Mouse (Mus musculus) frontal cortex, adult (tissue): ENCODE measurements at regions not wholly inside any gene's neighbourhood (a gene's known extent, or its start where the extent isn't known, plus 50 kb on each side); places are given as distances from the start of the nearest gene placed in this dataset.
"Not testable (repeated sequence)": the region's sequence is repeated elsewhere in the genome, so short reads cannot be mapped to it uniquely, and the experiment has no call there.

Experiments
- ATAC-seq: cut with Nextera tagmentation; 2 replicates; pipeline ENCODE4 v1.9.2; 2017; ENCODE audit warnings: mild to moderate bottlenecking, moderate library complexity, mixed read lengths; ENCODE audit not compliant: low TSS enrichment

DNA sequence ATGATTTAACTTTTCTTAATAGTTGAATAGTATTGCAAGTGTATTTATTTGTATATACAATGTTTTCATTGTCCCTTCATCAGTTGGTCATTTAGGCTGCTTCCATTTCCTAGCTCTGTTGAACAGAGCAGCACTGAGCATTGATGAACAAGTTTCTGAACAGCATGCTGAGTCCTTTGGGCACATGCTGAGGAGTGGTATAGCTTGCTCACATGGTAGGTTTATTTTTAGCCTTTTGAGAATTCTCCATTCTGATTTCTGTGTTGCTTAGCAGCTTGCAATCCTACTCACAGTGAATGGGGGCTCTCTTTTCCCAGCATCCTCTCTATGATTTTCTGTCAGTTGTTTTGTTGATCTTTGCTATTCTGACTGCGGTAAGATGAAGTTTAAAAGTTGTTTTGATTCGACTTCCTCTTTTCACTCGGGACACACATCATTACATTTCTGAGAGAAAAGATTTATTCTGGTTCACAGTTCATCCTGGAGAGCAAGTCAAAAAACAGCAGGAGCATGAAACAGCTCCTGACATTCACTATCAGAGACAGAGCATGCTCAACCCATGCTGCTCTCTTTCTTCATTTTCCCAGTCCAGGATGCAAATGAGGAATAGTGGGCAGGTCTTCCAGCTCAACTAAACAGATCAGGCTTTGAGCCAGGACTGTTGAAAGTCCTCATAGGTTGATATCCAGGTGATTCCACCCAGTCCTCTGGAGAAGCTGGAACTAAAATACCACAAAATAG lies 413.1 kb downstream of the Gm37988 start:
- no peak for ATAC-seq

DNA sequence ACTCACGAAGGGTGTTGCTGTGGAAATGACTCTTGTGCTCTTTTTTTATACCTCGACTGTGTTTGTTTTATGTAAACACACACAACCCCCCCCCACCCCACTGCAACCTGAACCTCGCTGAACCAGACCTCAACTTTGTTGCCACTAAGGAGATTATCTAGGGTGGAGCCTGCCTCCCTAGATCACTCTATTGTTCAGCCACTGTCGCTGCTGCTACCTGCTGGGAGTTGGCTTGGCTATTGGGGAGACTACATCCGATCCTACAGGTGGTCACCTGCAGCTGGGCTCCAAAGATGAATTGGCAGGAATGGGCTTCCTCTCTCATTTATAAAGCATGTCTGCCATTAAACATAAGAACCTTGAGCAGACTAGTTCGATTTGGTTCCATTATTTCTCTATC lies 420.2 kb downstream of the Gm37988 start:
- ATAC-seq: no peak

DNA sequence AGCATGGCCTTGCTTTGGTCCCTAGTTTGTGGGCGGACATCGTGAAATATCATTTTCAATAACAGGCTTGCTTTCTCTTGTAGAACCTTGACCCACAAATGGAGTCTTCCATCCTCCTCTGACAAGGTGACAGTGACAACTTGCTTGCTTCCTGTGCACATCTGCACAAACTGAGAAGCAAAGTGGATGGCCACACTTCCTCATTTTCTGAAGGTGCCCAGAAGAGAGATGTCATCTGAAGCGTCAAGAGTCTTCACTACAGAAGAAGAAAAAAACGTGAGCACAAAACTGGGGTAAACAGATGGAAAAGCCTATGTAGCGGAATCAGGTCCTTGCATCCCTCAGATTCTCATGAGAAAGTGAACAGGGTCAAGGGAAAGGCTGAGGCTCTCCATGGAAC lies 423.5 kb downstream of the Gm37988 start:
- ATAC-seq: no peak

DNA sequence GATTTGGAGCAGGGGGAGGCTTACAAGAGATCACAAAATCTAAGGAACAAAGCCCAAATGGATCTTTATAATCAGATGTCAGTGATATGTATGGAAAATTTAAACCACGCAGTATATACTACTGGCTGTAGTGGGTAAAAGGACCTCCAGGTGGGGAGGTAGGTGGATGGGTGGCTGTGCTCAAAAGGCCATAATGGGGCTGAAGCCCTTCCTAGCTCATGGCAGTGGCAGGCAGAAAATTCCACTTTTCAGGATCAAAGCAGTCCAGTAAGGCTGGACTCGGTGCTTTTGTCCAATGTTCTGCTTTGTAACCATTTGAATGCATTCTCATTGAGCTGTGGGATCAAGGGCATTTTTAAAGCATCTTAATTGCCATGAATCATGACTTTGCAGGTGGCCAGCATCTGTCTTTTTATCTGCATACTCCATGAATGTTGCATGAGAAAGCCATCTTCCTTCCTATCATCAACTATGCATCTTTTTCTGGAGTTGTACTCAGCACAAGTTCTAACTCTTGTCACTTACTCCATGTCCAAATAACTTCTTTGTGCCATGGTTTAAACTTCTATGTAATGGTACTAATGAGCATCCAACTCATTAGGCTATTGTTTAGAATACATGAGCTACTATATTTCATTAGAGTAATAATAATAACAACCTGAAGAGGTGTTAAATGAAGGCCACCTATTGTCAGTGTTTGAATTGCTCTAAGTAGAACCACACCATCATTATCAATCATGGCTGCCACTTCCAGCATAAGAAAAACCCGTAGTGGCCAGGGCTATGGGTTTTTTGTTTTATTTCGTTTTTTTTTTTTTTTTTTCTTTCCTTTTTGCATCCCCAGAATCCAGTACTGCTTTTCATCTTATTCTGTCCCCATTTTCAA lies 424.5 kb downstream of the Gm37988 start:
- ATAC-seq: no peak

DNA sequence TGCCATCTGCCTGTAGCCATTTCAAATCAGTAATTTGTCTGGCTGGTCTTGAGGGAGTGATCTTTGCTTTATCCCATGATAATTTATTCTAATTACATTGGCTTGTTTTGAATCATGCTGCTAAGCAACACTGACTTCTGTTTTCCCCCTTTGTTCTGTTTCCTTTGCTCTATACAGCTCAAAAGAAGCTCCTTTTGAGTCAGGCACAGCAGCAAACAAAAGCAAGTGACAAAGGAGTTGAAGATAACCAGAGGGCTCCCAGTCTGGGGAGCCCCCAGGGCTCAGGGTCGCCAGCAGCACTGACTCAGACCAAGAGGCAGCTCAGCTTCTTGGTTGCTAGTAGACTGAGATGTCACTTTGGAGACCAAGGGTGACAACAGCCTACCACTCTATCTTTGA lies 425.2 kb downstream of the Gm37988 start:
- ATAC-seq: no peak

DNA sequence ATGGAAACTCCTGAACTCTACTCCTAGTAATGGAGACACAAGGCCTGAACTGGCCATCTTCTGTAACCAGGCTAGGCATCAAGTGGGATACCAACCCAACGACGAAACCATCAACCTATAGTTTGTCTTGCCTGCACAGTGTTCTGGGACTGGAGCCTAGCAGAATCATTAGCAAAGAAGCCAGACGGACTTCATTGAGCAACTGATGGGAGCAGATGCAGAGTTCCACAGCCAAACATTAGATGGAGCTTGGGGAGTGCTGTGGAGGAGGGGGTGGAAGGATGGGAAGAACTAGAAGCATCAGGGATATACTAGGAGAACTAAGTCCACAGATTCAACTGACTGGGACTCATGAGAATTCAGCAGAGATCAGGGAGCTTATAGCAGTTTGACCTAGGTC lies 435.5 kb downstream of the Gm37988 start:
- no peak for ATAC-seq

DNA sequence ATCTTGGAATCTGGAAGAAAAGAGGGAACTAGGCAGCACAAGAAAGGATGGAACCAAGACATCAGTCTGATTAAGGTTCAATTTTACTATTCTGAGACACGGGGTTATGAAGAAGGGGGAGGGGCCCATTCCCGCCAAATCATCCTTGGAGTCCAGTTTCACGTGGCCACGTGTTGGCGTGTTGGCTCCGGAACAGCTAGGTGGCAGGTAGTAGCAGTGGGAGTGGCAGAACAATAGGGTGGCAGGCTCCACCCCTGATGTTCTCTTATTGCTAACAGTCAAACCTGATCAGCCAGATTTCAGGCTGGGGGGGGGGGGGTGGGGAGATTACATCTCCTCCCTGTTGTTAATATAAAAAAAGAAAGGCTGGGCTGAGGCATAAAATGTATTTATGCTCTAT lies 453.2 kb downstream of the Gm37988 start:
- ATAC-seq: not testable (repeated sequence)

DNA sequence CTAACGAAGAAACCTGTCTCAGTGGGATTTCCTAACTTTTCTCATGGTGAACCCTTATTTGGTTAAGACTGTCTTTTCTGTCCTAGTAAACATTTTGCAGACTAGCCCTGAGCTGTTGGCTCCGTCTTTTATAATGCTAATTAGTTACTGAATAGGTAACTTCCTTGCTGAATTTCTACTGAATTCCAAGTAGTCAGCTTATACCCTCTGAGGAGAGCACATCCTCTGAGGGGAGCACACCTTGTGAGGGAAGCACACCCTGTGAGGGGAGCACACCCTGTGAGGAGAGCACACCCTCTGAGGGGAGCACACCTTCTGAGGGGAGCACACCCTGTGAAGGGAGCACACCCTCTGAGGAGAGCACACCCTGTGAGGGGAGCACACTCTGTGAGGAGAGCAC lies 453.6 kb downstream of the Gm37988 start:
- ATAC-seq: not testable (repeated sequence)

DNA sequence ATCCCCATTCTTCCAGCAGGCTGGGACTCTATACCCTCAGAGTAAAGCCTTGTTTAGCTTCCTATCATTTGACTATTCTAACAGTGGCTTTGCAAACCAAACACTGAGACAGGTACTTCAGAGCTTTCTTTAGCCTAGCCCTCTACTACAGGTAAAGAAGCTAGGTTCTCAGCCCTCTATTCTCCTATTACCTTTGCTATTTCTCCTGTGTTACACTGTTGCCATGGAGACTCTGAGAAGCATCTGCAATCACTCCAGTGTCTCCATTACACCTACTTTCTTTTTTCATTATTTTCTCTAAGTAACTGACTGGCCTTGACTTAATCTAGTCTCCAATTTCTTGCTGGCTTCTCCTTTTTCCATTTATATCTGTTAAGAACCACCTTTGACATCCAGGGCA lies 466.2 kb downstream of the Gm37988 start:
- no peak for ATAC-seq

DNA sequence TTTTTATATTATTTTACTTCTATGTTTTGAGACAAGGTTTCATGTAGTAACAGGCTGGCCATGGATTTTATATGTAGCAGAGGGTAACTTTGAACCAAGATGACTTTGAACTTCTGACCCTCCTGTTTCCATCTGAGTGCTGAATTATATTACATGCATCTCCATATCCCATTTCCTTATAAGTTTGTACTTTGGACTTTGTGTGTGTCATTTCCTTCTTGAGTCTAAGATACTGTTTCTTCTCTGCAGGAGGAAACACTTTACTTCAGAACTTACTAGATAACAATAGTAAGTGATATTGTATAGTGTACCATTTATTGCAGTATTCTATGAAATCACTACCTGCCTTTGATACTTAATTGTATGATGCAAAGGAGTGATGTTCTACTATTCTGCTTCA lies 486.9 kb downstream of the Gm37988 start:
- no peak for ATAC-seq

DNA sequence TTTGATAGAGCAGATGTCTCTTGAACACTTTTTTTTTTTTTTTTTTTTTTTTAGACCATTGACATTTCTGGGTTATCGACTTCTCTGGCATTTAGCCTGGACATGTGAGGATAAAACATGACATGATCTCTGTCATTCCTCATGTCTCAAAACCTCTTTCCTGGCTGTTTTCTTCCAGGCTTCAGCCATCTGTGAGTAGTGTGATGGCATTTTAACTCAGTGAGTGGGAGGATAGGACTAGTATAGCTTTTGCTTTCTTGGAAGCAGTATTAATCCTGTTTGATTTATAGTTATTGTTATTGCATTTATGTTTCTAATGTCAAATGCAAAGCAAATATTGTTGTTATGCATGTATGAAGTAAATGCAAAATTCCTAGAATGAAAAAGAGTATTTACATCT lies 489.9 kb downstream of the Gm37988 start:
- ATAC-seq: peak; percentile 69; the same call in 1 of the 2 replicates

DNA sequence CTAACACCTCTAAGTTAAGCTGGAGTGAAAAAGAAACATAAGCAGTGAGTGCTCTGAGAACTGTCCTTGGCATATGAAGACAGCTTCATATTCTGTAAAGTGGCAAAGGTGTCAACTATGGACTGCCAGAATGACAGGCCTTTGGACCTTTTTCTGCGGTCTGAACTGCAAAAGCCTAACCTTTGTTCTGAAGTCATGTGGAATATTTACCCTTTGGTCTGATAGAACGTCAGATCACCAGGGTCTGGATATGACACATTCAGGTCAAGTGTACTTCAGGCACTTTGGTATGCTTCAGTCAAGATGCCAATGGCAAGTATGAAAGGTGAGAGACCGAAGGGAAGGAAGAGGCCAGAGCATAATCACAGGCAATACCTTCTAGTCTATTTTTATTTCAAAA lies 504.0 kb downstream of the Gm37988 start:
- no peak for ATAC-seq

DNA sequence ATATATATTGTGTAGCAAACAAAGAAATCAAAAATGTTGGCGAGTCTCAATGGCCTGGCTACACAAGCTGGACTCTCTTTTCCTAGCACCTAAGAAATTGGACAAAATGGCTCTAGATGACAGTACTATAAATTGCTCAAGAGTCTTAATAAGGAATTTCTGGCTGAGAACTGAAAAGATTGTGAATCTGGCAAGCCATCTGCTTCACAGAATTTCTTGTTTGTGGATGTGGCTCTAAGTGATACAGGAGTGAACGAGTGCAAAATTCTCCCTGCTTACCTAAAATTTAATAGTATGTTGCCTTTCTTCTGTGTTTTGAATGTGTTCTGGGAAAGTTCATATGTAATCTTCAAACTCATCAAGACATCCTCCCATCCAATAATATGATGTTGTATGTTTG lies 508.1 kb downstream of the Gm37988 start:
- ATAC-seq: peak; percentile 84

DNA sequence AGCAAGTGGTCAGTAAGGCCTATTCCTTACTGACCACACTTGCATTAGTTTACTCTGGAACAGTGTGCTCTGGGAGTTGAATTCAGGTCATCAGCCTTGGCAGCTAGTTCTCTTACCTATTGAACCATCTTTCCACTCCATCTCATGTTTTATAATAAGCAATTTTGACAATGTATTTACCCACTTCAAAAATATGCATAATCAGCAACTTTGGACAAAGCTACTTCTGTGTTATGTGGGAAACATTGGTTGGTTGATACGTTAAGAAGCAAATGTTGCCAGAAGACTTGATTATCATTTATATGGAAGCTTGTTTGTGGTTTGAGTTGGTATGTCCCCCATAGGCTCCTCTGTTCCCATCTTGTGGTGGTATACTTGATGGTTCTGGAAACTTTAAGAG lies 509.4 kb downstream of the Gm37988 start:
- no peak for ATAC-seq

DNA sequence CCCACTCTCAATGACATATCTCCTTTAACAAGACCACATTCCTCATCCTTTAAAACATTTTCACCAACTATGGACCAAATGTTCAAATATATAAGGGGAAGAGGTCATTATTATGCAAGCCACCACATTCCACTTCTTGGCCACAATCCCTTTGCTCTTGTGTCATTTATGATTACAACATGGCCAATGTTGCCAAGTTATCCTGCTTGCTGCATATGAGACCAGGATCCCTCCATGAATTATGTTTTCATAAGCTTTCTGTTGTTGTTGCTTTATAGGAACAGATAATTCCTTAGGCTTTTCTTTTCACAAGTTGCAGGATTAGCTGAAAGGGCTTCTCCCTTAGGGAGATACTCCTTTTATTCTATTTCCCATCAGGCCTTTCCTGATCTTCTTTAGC lies 518.6 kb downstream of the Gm37988 start:
- ATAC-seq: no peak
